Comparison of ENCODE assay signal across 27 mouse cellular contexts in the genomic region with DNA sequence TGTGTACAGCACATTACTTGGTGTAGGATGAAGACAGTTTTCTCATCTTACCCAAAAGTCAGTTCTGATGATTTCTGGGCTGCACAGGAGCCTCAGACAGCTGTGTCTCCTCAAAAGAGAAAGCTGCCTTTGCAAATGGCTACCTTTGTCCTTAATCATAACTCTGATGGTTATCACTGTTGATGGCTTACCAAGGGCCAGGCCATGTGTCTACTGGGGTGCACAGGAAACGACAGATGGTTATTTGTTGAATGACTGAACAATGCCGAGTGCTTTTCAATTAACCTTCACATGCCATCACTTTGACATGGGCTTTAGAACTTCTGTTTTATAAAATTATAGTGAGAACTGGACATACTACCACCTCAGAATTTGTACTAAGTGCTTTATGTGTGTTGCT. TPM values are rescaled to one million over a fixed set of nuclear protein-coding genes. Genes with fewer than 3 reads are reported as not detected.
DNase-seq lines count a peak whose midpoint lies in the region; ATAC-seq lines count a peak whose summit lies in the region.
"Had no signal": no experiment of that assay in that cellular context is flagged by ENCODE, and none has a peak within 500 bp of the region (broad histone marks: within the 10 kb centered on the region; RNA-seq: fewer than 3 reads in every experiment).

No protein-coding gene starts in this region.

- DNase-seq in cerebellum, adult 11-12 months = peak; percentile 25
- no peak for DNase-seq in cerebellum, postnatal 4 days (ENCODE audit: low spot score in 2 of 2)
- no peak for DNase-seq in hindbrain, embryonic 10.5 days (ENCODE audit: low spot score)
- DNase-seq in cerebellum, adult 8-10 months = peak; percentile 40
- peak; percentile 22 to 25 for DNase-seq in cerebellum, postnatal 25 days
- DNase-seq in left cerebral cortex, postnatal 14 days (ENCODE audit: low spot score in 2 of 2) = no peak
- DNase-seq: adrenal gland, postnatal 14 days; heart, postnatal 36 days; kidney, adult 2 months; kidney, postnatal 4 days; layer of hippocampus, postnatal 36 days; liver, embryonic 13.5 days; lung, adult 18-20 months; lung, postnatal 10 days; midbrain, embryonic 14.5 days; spleen, adult 18-20 months; thymus, postnatal 14 days had no signal

- no peaks in the 10 kb centered on the region for H3K9me3 ChIP-seq in hindbrain, embryonic 10.5 days
- H3K9me3 ChIP-seq in hindbrain, embryonic 13.5 days = no peaks in the 10 kb centered on the region
- H3K9me3 ChIP-seq: forebrain, embryonic 15.5 days; heart, embryonic 15.5 days; hindbrain, embryonic 15.5 days; intestine, embryonic 15.5 days; limb, embryonic 10.5 days; limb, embryonic 15.5 days; liver, embryonic 13.5 days; neural tube, embryonic 15.5 days had no signal

- H3K4me2 ChIP-seq in hindbrain, embryonic 13.5 days = no peak overlapping the region

- ATAC-seq in hindbrain, embryonic 13.5 days (ENCODE audit: low FRiP score) = no peak
- no peak for ATAC-seq in inflammation-experienced regulatory T-cells, adult 6 months
- ATAC-seq: forebrain, embryonic 15.5 days; intestine, embryonic 15.5 days had no signal

- H3K4me3 ChIP-seq in hindbrain, embryonic 10.5 days = no peak overlapping the region
- no peak overlapping the region for H3K4me3 ChIP-seq in hindbrain, embryonic 13.5 days
- H3K4me3 ChIP-seq: intestine, embryonic 15.5 days had no signal

- peaks cover 3% of the 10 kb centered on the region; the same call in 1 of the 2 replicates for H3K27me3 ChIP-seq in hindbrain, embryonic 10.5 days (ENCODE audit: insufficient read depth, poor library complexity, severe bottlenecking)
- no peaks in the 10 kb centered on the region for H3K27me3 ChIP-seq in hindbrain, embryonic 13.5 days
- H3K27me3 ChIP-seq: CH12.LX; forebrain, embryonic 15.5 days; heart, embryonic 15.5 days; hindbrain, embryonic 15.5 days; intestine, embryonic 15.5 days; limb, embryonic 15.5 days; liver, embryonic 13.5 days; neural tube, embryonic 15.5 days had no signal

- peaks cover 23% of the 10 kb centered on the region for H3K4me1 ChIP-seq in hindbrain, embryonic 10.5 days (replicated peaks)
- H3K4me1 ChIP-seq in hindbrain, embryonic 13.5 days (replicated peaks) = peaks cover 13% of the 10 kb centered on the region

- H3K36me3 ChIP-seq in hindbrain, embryonic 10.5 days = no peaks in the 10 kb centered on the region
- no peaks in the 10 kb centered on the region for H3K36me3 ChIP-seq in hindbrain, embryonic 13.5 days
- H3K36me3 ChIP-seq: forebrain, embryonic 15.5 days; heart, embryonic 15.5 days; hindbrain, embryonic 15.5 days; intestine, embryonic 15.5 days; limb, embryonic 10.5 days; limb, embryonic 15.5 days; liver, embryonic 13.5 days; neural tube, embryonic 15.5 days had no signal

- intact Hi-C loops in left cerebral cortex, postnatal 14 days (cut with DNase I) = no loop called here

- no peak overlapping the region for H3K9ac ChIP-seq in hindbrain, embryonic 13.5 days
- H3K9ac ChIP-seq: forebrain, embryonic 15.5 days; heart, embryonic 15.5 days; intestine, embryonic 15.5 days; limb, embryonic 15.5 days; liver, embryonic 13.5 days had no signal

- peak overlapping the region; percentile 99; the same call in 1 of the 2 replicates for H3K27ac ChIP-seq in hindbrain, embryonic 10.5 days
- no peak overlapping the region for H3K27ac ChIP-seq in hindbrain, embryonic 13.5 days
- H3K27ac ChIP-seq: liver, embryonic 13.5 days had no signal

- WGBS in hindbrain, embryonic 10.5 days = 49% methylated on average over 2 of the region's 2 CpGs
- WGBS in hindbrain, embryonic 13.5 days = 41% methylated on average over 2 of the region's 2 CpGs

RNA-seq across cellular contexts. Expression of gene Spred1, which starts 2.7 kb away (rescaled TPM):
- polyA plus RNA-seq in hindbrain, embryonic 10.5 days (2016; fragmentation: Nextera tagmentation; extraction: Ambion mirVana) = 8.9 and 12.1 TPM in 2 replicates
- 7.2 and 9.2 TPM in 2 replicates for polyA plus RNA-seq in hindbrain, embryonic 13.5 days (2015; fragmentation: Nextera tagmentation; extraction: Ambion mirVana)
- polyA plus RNA-seq in inflammation-experienced regulatory T-cells, adult 6 months (2017; shearing (Covaris generic)) = 1 to 10 TPM; 1.6 to 1.7 (median 1.6) TPM
- total RNA-seq in left cerebral cortex, postnatal 14 days (2021) = 100 to 1,000 TPM in 1 of 2 experiments, 10 to 100 TPM in 1; 99.6 to 113 TPM

Comparison
In these comparisons a context has a peak if more than half of its experiments do, and no peak if none do; other contexts are left out.
1. DNase-seq: peak in cerebellum, adult 11-12 months (single experiment), cerebellum, adult 8-10 months (single experiment) and cerebellum, postnatal 25 days (2 of 2); none in cerebellum, postnatal 4 days (0 of 2), hindbrain, embryonic 10.5 days (single experiment) and left cerebral cortex, postnatal 14 days (0 of 2).